Mouse (Mus musculus) kidney, adult 2 months (tissue): Measurements from ENCODE around the gene Acacb. TPM values are rescaled to one million over a fixed set of nuclear protein-coding genes. Genes with fewer than 3 reads are reported as not detected.
A peak's percentile ranks its signal among the peaks of the same experiment; 100 is the strongest.

Experiments used
- DNase-seq: peaks from one replicate; pipeline ENCODE4 v3.0.0; 2021
- H3K27ac ChIP-seq: fragments of 200-500 bp; 2 replicates; pipeline ENCODE4 v1.5.1; 2012; ENCODE audit warnings: low read depth, low read length, control low read depth, inconsistent platforms; ENCODE audit not compliant: insufficient read depth
- H3K27me3 ChIP-seq: fragments of 200-500 bp; replicated peaks from 2 replicates; pipeline ENCODE4 v1.6.1; 2012; ENCODE audit warnings: mild to moderate bottlenecking, moderate library complexity, low read length, inconsistent platforms; ENCODE audit not compliant: control insufficient read depth, insufficient read depth
- H3K36me3 ChIP-seq: fragments of 200-500 bp; 2 replicates; pipeline ENCODE4 v1.6.1; 2012; ENCODE audit warnings: mild to moderate bottlenecking, moderate library complexity, low read length, inconsistent platforms; ENCODE audit not compliant: control insufficient read depth, insufficient read depth
- H3K4me1 ChIP-seq: fragments of 200-500 bp; 2 replicates; pipeline ENCODE4 v1.6.1; 2011; ENCODE audit warnings: low read length; ENCODE audit not compliant: control insufficient read depth, insufficient read depth
- H3K4me3 ChIP-seq: fragments of 200-500 bp; 2 replicates; pipeline ENCODE4 v1.5.1; 2011; ENCODE audit warnings: mild to moderate bottlenecking, low read depth, low read length, control low read depth; ENCODE audit not compliant: insufficient read depth
- CTCF ChIP-seq: fragments of 200-500 bp; conservative IDR thresholded peaks from 2 replicates; pipeline ENCODE4 v1.5.1; 2011; ENCODE audit warnings: low read depth, mild to moderate bottlenecking, control low read depth, low read length, moderate library complexity, mixed read lengths; ENCODE audit not compliant: insufficient read depth, insufficient read length
- POLR2A ChIP-seq: fragments of 200-500 bp; IDR thresholded peaks from one replicate; pipeline ENCODE4 v1.6.1; 2011; ENCODE audit warnings: low read depth, low read length, control low read depth
- WGBS: fragments of 180-500 bp; shearing (Covaris S2); methylation state at CpG from one replicate; pipeline ENCODE4 v1.1.7; 2018; 5-methylcytosine and 5-hydroxymethylcytosine counted together
- polyA plus RNA-seq: library from polyadenylated mRNA; depleted of rRNA; stranded (reverse); fragments of >200 nt; gene quantifications from 2 replicates; pipeline ENCODE4 v1.2.3, GENCODE M21; 2012

Acacb gene
- polyA plus RNA-seq, 1 experiment: 34.5 TPM

DNA sequence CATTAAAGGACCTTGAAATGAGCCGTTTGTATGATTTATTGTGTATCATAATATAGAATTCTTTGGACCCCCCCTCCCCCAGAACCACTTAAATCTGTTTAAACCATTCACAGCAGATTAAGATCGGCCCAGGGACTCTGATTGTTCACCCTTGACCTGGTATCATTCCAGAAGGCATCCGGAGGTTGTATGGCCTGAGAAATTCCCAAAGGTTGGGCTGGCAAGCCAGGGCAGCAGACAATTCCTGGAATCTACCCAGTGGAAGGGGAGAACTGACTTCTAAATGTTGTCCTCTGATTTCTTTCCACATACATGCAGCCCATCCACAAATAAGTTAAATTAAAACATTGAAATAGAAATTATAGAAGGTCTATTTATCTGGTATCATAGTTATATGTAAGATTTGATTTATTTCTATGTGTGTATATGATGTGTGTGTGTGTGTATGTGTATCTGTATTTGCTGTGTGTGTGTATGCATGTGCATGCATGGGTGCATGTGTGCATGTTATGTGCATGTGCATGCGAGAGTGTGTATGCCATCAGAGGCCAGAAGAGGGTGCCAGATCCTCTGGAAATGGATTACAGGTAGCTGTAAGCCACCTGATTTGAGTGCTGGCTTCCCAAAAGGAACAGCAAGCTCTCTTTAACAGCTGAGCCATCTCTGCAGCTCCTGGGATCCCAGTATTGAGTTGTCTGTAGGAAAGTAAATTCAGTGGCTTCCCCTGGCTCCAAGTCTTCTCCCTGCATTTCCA, 31.8 kb downstream of the Acacb start:
- H3K27ac ChIP-seq: no peak overlapping the region
- H3K4me3 ChIP-seq: no peak overlapping the region
- H3K27me3 ChIP-seq: no peaks in the 10 kb centered on the region
- 72% methylated on average over 4 of the region's 4 CpGs for WGBS
- H3K4me1 ChIP-seq: peaks cover 4% of the 10 kb centered on the region; the same call in 1 of the 2 replicates
- no peak for DNase-seq
- no peaks in the 10 kb centered on the region for H3K36me3 ChIP-seq
- TF ChIP-seq CTCF: peak; percentile 21; the same call in 1 of the 2 replicates
- TF ChIP-seq POLR2A: no peak

- H3K27ac ChIP-seq: peak overlapping the region; percentile 67; the same call in 1 of the 2 replicates
- peak; percentile 79 for DNase-seq
- H3K27me3 ChIP-seq: no peaks in the 10 kb centered on the region
- H3K4me1 ChIP-seq: peaks cover 4% of the 10 kb centered on the region; the same call in 1 of the 2 replicates
- no peak for TF ChIP-seq CTCF
- no peak for TF ChIP-seq POLR2A
- no peak overlapping the region for H3K4me3 ChIP-seq
- WGBS: 59% methylated on average over 11 of the region's 11 CpGs
- H3K36me3 ChIP-seq: no peaks in the 10 kb centered on the region
Measured at GRCm38 (mm10) chr5:114179541-114179940, 33.2 kb downstream of the Acacb start.

DNA sequence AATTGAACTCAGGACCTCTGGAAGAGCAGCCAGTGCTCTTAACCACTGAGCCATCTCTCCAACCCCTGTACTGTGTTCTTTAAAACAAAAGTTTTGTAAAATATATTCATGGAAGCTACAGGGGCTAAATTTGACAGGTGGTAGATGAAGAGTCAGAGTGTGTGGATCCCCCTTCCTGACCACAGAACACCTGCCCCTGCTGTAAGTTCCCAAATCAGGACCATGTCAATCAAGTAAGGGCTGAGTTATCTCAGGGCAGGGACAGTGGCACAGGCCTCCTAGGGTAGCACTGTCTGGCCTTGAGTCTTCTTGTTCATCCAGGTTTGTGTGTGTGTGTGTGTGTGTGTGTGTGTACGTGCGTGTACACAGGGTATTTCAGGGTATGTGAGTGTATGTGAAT, 37.2 kb downstream of the Acacb start:
- H3K4me1 ChIP-seq: no peaks in the 10 kb centered on the region; the same call in 1 of the 2 replicates
- DNase-seq: no peak
- no peak overlapping the region for H3K27ac ChIP-seq
- no peak overlapping the region for H3K4me3 ChIP-seq
- no peaks in the 10 kb centered on the region for H3K27me3 ChIP-seq
- H3K36me3 ChIP-seq: no peaks in the 10 kb centered on the region
- TF ChIP-seq CTCF: no peak
- TF ChIP-seq POLR2A: no peak
- 91% methylated on average over 2 of the region's 2 CpGs for WGBS

DNA sequence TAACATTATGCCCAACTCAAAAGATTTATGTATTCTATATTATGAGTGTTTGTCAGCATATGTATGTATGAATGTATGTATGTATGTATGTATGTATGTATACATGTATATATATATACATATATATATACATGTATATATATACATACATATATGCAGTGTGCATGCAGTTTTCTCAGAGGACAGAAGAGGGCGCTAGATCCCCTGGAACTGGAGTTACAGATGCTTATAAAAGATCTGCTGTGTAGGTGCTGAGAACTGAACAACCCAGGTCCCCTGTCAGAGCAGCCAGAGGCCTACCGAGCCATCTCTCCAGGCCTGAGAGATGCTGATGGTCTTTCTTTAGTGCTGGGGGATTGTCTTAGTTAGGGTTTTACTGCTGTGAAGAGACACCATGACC, 40.8 kb downstream of the Acacb start:
- no peaks in the 10 kb centered on the region for H3K27me3 ChIP-seq
- no peak overlapping the region for H3K4me3 ChIP-seq
- TF ChIP-seq POLR2A (no peak), CTCF (no peak)
- no peaks in the 10 kb centered on the region for H3K36me3 ChIP-seq
- 67% methylated on average over 2 of the region's 2 CpGs for WGBS
- H3K4me1 ChIP-seq: no peaks in the 10 kb centered on the region
- no peak overlapping the region for H3K27ac ChIP-seq
- no peak for DNase-seq

- TF ChIP-seq POLR2A (no peak), CTCF (peak; percentile 28; the same call in 1 of the 2 replicates)
- H3K27ac ChIP-seq: no peak overlapping the region
- WGBS: 67% methylated on average over 12 of the region's 12 CpGs
- H3K4me3 ChIP-seq: no peak overlapping the region
- no peaks in the 10 kb centered on the region for H3K36me3 ChIP-seq
- no peaks in the 10 kb centered on the region for H3K4me1 ChIP-seq
- peak; percentile 54 for DNase-seq
- no peaks in the 10 kb centered on the region for H3K27me3 ChIP-seq
Measured at GRCm38 (mm10) chr5:114188900-114189464, 42.6 kb downstream of the Acacb start.

- TF ChIP-seq CTCF: no peak
- TF ChIP-seq POLR2A: no peak
- H3K27ac ChIP-seq: no peak overlapping the region
- H3K27me3 ChIP-seq: no peaks in the 10 kb centered on the region
- H3K36me3 ChIP-seq: no peaks in the 10 kb centered on the region
- 87% methylated on average over 11 of the region's 11 CpGs for WGBS
- no peak for DNase-seq
- no peak overlapping the region for H3K4me3 ChIP-seq
- no peaks in the 10 kb centered on the region for H3K4me1 ChIP-seq
Measured at GRCm38 (mm10) chr5:114194161-114194560, 47.8 kb downstream of the Acacb start.

DNA sequence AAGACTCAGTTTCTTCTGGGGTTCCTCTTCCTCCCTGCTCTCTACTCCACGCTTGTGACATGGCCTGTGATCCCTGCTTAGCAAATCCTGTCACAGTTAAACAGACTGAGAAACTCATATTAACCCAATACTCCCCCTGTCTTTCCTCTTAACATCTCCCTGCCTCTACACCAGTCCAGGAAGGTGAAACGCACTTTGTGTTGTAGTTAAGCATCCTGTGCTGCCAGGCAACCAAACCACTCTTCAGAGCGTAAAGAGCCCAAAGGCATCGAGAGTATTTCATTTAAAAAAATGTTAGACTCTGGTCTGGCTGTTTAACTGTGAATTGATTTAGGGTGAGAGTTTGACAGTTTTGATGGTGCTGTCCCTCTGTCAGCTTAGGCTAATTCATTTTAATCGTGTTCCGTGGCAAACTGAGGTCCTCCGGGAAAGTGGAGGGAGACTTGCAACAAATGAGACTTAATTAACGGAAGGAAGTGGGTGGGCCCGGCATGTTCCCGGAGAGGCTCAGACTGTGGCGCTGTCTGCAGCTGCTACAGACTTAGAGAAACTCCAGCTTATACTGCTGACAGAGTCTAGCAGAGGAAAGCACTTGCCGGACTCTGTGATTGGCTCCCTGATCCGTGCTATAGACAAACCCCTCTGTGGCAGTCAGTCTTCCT, 52.9 kb downstream of the Acacb start:
- Histone ChIP-seq H3K36me3 (no peaks in the 10 kb centered on the region), H3K4me1 (no peaks in the 10 kb centered on the region), H3K27me3 (no peaks in the 10 kb centered on the region), H3K27ac (no peak overlapping the region), H3K4me3 (no peak overlapping the region)
- DNase-seq: peak; percentile 56
- WGBS: 18% methylated on average over 13 of the region's 13 CpGs
- TF ChIP-seq POLR2A (no peak), CTCF (no peak)
